Mouse (Mus musculus) right cerebral cortex, postnatal 4 days (tissue): ENCODE results near the gene Ttc9.

ENCODE experiments used
- DNase-seq: peaks from one replicate; pipeline ENCODE4 v3.0.0-alpha.2; 2022

Ttc9 gene

DNA sequence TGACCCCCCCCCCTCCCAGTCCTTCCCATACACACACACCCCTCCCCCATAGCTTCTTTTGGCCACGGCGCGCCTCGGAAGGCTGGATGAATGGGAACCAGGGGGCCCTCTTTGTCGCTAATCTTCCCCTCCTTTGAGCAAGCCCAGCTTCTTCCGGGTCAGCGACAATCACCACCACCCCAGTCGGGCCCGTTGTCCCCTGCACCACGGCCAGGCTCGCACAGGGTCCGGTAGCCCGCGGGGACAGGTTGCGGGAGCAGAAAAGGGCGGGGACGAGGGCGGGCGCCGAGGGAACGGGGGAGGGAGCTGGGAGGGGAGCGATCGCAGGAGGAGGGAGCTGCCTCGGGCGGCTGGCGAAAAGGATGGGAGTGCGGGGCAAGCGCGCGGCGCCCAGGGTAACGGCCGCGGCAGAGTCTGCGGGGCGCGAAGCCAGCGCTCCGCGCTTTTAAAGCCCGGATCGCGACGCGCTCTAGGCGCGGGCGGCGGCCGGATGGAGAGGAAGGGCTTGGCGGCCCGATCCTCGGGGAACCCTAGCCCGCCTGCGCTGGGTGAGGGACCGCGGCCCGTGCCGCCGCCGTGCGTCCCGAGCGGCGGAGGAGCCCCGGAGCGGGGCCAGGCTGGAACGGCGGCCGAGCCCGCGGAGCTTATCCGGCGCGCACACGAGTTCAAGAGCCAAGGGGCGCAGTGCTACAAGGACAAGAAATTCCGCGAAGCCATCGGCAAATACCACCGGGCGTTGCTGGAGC lies at the start of gene Ttc9:
Gene Ttc9 (plus strand): TSS at position 335 of the 746 bp plus-strand sequence.
- peak; percentile 75 for DNase-seq

DNA sequence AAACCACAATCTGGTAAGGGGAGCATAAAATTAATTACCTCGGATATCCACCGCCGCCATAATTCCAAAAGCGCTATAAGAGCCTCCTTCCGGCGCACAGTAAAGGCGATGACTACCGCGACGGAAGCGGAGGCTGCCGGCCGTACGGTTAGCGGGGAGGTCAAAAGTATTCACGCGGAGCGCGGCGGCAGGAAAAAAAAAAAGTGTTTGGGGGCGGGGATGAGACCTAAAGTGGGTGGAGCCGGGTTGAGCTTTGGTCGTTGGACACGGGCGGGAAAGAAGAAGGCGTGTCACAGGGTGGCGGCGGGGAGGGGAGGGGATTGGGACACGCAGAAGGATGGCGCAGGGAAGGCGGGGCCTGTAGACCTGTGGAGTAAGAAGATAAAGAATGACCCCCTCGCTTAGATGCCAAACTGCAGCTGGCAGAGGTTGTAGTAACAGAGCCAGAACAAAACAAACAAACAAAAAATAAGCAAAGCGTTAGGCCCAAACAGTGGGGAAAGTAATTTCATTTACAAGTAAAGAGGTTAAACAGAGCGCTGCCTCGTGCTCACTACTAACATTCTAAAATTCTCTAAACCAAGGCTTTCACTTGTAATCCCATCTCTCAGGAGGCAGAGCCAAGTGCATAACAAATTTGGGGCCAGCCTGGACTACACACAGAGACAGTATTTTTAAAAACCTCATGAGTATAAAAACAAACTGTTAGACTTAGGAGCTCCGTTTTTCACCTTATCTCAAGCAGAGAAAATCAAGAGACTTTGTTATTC lies 36.0 kb upstream of the Ttc9 start, which contains the start of gene Med6:
Gene Med6 (minus strand): TSS at position 107 of the 770 bp plus-strand sequence.
- DNase-seq = peak; percentile 83

DNA sequence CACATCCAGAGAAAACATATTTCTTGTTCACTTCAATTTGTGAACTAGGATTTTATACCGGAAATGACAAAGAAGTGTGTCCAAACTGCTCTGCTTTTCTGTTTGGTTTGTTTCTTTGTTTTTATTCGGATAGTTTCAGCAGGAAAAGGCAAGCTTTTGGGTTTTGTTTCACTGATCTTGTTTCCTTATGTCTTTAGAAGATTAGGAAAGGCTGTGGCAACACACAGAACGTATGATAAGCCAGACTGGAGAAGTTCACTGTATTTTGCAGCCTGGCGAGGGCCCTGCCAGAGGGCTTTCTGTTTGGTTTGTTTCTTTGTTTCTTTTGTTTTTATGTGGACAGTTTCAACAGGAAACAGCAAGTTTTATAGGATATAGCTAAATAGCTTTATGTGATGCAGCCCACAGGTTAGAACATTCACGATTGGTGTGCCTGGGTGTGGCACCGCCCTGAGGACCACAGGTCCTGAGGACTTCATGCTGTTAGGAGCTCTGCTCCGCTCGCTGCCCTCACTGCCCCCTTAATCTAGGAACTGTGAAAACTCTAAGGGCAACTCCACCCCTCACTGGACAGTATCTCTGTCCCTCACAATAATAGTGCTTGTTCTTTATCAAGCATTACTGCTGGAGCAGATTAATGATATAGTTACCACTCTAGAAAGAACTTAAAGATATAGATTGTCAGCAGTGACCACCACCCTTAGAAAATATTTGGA lies 34.3 kb upstream of the Ttc9 start:
- no peak for DNase-seq

DNA sequence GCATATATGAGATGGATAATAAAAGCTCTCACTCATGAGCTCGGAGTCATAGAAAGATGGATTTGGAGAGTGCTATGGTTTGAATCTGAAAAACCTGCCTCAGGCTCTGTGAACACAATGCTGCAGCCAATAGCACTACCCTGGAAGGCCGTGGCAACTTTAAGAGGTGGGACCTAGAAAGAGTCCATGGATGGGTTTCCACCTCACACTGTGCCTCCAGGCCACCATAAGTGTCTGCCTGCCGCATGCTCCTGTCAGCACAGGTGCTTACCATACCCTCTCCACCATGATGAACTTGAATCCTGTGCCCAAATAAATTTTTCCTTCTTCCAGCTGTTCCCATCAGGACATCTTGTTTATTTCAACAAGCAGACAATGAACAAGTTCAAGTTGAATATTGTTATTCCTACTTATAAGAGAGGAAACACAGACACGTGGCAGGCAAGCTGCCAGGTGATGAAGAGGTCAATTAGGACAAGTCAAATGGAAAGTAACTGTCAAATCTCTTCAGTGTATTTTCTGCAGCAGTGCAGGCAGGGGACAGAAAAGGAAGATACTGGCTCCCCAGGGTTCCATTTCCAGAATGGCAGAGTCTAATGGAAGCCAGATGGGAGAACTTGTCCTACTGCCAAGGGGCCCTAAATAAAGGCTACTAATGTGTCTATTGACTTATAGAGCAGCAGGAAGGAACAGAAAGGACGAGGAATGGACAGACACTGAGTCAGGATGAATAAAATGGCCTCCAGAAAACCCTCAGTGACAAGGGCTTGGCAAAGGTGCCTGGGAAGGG lies 25.9 kb upstream of the Ttc9 start:
- DNase-seq = no peak

DNA sequence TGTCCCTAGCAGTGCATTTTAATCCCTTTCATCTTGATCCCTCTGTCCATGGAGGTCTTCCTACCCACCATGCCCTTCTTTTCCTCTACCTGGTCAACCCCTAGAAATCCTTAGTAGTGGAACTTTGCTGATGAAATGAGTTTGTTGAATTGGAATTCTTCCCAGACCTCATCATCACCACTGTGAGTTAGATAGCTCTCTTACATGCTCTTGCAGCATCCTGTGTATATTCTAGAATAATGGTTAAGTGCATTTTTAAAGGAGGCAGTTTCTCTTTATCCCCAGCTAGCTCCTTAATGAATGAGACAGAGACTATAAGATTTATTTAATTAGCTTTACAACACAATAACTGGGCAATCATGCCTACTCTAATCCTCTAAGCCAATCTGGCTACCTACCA lies 21.6 kb upstream of the Ttc9 start:
- DNase-seq = no peak

DNA sequence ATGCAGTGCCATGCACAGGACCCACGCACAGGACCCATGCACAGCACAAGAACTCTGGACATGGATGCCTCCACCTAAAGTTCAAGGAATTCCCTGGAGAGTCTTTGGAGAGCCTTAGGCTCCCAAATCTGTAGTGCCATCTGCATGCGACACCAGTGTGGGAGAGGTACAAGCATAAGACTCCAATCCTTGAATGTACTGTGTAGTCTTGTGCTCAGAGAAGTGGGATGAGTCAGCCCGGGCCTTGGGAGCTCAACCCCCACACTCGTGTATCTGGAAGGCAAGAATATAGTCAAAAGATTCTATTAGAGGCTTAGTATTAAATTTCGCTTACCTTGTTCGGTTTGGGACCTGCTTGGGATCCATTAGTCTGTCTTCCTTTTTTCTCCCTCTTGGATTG lies 15.2 kb upstream of the Ttc9 start:
- no peak for DNase-seq

DNA sequence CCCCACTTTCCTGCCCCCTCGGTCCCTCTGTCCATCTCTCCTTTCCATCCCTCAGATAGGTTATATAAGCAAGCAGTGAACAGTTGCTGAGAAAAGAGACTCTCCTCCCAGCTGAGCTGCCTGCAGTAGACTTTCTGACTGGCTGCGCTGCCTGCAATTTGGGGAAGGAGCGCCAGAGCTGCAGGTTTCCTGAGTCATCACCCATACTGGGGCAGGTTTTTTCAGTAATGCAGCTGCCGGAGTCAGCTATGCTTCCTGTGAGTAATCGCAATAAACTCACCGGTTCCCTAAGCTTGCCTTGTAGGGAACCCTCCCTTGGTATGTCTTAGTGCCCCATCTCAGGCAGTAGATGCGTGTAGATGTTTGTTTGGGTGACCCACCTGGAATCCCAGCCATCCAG lies 14.1 kb upstream of the Ttc9 start:
- no peak for DNase-seq

DNA sequence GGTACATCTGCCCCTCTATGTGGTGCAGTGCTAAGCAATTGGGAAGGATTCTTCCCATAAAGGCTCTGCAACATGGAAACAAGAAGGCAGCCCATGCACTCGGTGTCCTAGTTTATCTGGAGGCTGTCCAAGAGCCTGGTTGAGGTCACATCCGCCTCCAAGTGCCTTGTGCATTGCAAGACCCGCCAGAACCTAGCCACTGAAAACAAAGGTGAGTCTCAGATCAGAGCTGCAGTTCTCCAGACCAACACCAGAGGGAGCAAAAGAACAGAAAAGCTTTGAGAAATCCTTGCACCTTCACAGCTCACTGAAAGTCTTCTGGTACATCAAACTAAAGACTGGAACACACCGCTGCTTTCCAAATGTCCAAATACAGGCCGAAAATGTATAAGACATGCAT lies 11.7 kb upstream of the Ttc9 start:
- peak; percentile 78 for DNase-seq

DNA sequence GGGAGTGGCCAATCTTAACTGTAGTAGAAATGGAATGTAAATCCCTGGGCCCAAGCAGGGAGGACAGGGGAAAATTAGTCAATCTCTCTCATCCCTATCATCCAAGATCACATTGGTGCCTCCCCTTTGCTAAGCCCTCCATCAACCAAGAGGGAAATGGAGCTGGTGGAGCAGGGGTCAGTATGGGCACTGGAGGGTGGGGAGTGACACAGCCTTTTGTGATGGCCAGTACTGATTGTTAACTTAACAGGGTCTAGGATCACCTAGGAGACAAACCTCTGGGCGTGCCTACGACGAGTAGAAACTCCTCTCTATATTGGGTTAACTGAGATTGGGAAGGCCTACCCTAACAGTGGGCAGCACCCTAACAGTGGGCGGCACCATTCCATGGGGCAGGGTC lies 7.7 kb upstream of the Ttc9 start:
- DNase-seq = no peak

DNA sequence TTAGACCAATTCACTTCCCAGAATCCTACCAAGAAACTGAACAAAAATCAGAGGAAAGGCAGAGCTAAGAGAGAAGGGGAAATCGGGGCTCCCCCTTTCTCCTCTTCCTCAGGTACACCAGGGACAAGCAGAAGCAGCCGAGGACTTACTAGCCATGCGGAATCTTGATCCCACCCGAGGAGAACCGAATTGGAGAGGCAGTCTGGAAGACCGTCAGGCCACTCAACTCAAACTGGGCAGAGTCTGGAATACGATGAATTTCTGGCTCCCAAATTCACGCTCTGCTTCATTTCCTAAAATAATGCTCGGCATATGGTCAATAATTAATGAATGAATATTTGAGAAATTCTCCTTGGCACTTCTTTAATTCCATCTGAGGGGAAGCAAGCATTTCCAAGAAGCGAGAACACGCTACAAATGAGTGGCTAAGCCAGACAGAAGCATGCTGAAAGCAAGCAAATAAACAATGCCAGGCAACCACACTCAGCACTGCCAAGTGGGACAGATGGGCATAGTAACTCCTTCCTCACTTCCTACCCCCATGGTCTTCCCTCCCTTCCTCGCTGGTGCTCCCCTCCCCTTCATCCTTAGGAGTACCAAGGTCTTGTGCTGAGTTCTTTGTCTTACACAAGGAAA lies 4.7 kb upstream of the Ttc9 start:
- no peak for DNase-seq

DNA sequence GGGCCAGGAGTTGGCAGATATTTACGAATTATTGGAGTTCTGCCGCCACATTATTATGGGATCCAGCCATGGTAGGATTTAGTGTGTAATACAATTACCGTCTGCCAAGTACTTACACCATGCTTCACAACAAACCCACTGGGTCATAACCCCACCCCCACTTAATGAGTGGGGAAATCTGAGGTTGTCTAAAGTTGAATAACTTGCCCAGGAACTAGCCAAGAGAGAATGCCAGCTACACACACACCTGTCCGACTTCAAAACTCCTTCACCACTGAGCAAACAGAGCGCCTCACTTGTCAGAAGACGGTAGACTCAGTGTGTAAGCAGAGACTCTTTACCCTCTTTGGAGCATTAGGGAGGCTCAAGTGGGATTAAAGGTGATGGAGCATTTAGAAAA lies 3.6 kb upstream of the Ttc9 start:
- no peak for DNase-seq

DNA sequence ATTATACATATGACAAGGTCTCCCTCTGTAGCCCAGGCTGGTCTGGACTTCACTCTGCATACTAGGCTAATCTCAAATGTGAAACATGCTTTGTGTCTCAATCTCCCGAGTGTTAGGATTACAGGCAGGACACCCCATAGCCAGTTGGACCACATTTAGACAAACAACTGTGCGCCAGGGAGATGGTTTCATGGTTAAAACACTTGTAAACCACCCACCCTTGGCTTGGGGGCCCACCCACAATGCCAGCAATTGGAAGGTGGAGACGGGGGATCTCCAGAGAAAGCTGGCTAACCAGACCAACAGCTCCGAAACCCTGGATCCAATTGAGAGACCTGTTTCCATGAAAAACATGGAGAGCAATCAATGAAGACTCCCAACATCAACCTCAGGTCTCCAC lies 3.0 kb upstream of the Ttc9 start:
- DNase-seq = no peak

DNA sequence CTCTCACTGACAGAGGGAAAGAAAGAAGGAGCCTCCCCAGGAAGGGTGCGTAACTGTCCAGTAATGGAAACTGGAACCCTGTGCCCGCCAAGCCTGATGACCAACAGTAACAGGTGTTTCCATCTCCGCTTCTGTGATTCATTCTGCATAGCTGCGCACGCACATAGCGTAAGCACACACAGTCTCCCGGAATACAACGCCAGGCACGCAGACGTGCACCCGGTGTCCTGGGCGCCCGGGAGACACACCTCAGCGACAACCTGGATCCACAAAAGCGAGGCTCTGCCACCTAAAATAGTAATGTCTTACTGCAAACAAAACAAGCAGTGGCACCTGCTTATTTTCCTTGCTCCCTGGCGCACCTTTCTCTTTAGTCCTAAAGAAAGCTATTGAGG lies 532 bp upstream of the Ttc9 start:
- peak; percentile 67 for DNase-seq

DNA sequence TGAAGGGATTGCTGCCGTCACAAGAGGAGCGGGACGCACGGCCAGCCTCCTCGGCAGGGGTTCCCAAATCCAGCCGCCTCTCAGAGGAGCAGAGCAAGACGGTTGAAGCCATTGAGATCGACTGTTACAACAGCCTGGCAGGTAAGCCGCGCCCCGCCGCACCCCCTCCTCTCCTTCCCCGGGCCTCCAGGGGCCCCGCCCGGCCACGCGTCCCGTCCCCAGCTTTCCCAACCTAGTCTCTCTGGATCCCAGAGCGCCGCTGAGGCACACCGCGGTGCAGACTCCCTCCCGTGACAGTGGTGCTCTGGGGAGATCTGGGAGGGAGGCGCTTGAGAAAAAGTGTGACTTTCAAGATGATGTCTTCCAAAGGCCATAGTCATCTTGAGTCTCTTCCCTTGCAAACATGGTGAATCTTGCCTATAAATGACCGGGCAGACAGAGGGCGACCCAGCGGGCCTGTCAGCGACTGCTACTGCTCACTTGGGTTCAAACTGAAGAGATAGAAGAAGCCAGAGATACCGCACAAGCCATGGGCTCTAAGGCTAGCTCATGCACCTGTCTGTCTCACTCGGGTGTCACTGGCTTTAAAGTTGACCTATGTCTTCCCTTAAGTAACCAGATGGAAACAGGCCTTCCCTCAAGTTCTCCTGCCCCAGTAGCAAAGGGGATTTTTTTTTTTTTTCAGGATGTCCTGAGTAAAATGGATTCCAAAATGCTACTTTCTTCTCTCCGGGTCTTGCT lies 782 bp downstream of the Ttc9 start:
- DNase-seq = peak; percentile 55

DNA sequence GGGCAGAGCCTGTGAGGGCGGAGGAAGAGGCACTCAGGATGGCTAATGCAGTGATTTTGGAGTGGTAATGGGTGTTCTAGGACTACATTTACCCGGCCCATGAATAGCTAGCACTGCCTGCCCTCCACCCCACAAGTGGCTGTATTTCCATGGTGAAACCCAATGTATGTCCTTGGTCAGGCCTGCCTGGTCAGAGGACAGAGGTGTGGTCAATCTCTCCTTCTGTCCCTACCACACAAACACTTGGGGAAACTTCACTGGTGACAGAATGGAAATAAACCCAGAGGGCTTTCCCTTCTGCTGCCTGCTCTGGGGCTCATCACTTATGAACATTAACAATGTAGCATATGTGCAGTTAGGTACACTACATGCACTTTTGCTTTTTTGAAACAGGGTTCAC lies 2.2 kb downstream of the Ttc9 start:
- no peak for DNase-seq

DNA sequence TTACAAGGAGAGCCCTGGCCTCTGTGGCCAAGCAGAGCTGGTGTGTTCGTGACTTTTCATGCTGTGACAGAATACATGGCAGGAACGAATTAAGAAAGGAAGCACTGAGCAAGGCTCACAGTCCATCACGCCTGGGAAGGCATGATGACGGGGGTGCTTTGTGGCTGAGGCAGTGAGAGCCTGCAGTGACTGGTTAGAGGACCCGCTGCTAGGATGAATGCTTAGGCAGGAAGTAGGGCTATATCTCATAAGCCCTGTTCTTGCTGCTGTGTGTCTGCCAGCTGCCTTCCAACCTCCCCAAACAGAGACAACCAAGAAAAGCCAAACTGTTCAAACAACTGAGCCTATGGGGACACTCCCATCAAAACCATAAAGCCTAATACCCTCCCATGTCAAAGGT lies 9.6 kb downstream of the Ttc9 start:
- DNase-seq = no peak

DNA sequence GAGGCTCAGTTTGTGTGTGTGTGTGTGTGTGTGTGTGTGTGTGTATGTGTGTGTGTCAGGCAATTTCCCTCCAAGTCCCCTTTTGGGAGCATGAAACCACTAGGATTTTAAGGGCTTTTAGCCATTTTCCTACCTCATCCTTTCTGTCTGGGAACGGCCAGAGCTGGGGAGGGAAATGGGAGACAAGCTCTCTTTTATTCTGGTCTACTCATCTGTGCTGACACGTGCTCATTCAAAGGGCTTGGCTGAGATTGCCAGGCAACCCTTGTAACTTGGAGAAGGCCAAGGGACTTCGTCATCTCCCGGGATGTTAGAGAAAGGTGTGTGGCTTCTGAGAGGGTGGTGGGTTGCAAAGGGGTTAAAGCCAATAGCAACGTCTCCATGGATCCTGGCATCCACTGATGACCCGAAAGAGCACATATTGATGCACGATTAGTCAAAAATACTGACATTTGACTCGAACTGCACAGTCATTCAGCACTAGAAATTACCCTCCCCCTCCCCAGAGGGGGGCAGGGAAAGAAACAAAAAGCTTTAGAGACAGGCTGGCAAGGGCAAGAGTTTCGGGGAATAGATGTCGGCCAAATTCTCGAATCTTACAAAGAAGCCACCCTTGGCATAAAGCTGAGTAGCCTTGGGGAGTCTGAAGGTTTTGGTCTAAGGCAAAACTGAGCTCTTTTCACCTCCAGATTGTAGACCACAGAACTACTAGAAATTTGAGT lies 11.5 kb downstream of the Ttc9 start:
- DNase-seq = no peak

DNA sequence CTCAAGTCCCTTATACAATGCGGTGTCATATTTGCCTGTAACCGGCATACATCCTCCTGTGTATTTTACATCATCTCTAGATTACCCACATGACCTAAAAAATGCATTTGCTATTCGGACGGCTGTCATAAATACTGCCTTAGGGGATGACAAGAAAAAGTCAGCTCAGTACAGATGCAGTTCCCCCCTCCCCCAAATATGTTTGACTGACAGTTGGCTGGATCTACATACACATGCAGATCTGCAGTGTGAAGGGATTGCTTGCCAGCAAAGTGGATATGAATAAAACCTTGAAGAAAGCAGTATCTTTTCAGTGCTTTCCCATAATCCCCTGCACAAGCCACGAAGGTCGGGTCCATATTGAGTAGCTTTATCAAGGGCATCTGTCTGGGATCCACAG lies 15.8 kb downstream of the Ttc9 start:
- no peak for DNase-seq

DNA sequence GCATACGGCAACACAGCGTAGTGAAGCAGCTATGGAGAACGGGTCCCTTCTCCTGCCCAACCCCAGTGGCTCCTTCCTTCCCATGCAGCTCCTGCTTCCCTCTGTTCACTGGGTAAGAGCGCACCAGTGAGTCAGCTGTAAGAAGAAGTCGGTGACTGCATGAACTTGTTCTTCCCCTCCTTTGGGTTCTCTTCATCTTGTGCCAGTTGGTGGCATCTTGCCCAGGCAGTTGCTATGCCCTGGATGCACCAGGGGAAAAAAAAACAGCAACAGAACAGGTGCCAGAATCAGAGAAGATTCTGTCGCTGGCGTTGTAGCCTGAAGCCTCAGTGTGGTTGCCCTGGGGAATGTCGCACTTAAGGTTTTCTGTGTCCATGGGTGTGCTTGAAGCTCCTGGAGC lies 22.3 kb downstream of the Ttc9 start:
- DNase-seq = peak; percentile 50

DNA sequence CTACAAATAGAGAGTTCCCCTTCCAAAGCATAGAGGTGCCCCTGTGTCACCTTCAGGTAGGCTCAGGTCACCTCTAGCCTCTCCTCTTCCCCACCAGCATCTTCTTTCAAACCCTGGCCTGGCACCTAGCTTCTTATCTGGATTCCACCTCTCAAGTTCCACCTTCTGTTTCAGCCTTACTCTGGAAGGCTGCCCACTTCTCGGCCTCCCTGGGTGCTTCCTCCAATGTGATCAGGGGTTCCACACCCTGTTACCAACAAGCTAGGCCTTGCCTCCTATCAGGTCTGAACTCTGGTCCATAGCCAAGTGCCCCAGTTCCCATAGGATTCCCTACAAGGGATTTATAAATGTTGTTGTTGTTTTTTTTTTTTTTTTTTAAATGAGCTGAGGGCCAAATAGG lies 26.3 kb downstream of the Ttc9 start:
- DNase-seq = no peak

DNA sequence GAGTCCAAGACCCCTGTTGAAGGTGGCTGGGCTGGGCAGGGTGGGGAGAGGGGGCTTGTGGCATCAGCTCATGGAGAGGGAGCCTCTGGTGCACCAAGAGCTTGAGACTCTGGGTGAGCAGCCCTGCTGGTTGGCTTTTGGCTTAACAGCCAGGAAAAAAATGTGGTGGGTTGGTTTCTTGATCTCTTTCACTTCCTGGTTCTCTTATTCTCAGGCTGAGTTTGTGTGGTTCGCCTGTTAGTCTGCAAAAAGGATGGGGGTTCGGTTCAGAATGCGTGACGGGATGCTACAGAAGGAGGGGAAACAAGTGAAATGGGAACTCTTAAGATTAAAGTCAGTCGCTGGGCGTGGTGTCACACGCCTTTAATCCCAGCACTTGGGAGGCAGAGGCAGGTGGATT lies 27.0 kb downstream of the Ttc9 start:
- DNase-seq = no peak
